In genomic region chr14:100333369-100333768, GRCm38 (mm10) we compare ENCODE assay signal across 23 mouse cellular contexts. TPM values are rescaled to one million over a fixed set of nuclear protein-coding genes. Genes with fewer than 3 reads are reported as not detected.
DNase-seq lines count a peak whose midpoint lies in the region; ATAC-seq and TF ChIP-seq lines count a peak whose summit lies in the region.
"Had no signal": no experiment of that assay in that cellular context is flagged by ENCODE, and none has a peak within 500 bp of the region (broad histone marks: within the 10 kb centered on the region; RNA-seq: fewer than 3 reads in every experiment).

No protein-coding gene starts in this region.

- intact Hi-C loops in gastrocnemius, postnatal 14 days (cut with DNase I; ENCODE audit: low total_unique reads), result no loop called here

- WGBS in embryonic facial prominence, embryonic 14.5 days, result 67% methylated on average over 2 of the region's 2 CpGs
- 83% methylated on average over 2 of the region's 2 CpGs for WGBS in embryonic facial prominence, embryonic 10.5 days
- WGBS in hindbrain, postnatal 0 days, result 51% methylated on average over 2 of the region's 2 CpGs
- WGBS in hindbrain, embryonic 16.5 days, result 86% methylated on average over 2 of the region's 2 CpGs

- no peak overlapping the region for H3K4me3 ChIP-seq in embryonic facial prominence, embryonic 14.5 days (ENCODE audit: low read depth, low read length)
- no peak overlapping the region for H3K4me3 ChIP-seq in embryonic facial prominence, embryonic 10.5 days
- no peak overlapping the region for H3K4me3 ChIP-seq in hindbrain, postnatal 0 days (ENCODE audit: low read length)
- H3K4me3 ChIP-seq in hindbrain, embryonic 16.5 days (ENCODE audit: low read length), result no peak overlapping the region
- H3K4me3 ChIP-seq: midbrain, embryonic 12.5 days; neural tube, embryonic 12.5 days had no signal

- H3K4me1 ChIP-seq in embryonic facial prominence, embryonic 14.5 days (ENCODE audit: control insufficient read depth, insufficient read depth, low read length), result no peaks in the 10 kb centered on the region
- no peaks in the 10 kb centered on the region for H3K4me1 ChIP-seq in embryonic facial prominence, embryonic 10.5 days
- H3K4me1 ChIP-seq in hindbrain, postnatal 0 days (ENCODE audit: insufficient read depth, low read length), result no peaks in the 10 kb centered on the region
- no peaks in the 10 kb centered on the region for H3K4me1 ChIP-seq in hindbrain, embryonic 16.5 days (ENCODE audit: control insufficient read depth, insufficient read depth, low read depth, low read length)
- H3K4me1 ChIP-seq: midbrain, embryonic 12.5 days; neural tube, embryonic 12.5 days had no signal

- H3K9ac ChIP-seq in embryonic facial prominence, embryonic 14.5 days (ENCODE audit: low read depth, low read length), result no peak overlapping the region
- no peak overlapping the region for H3K9ac ChIP-seq in hindbrain, postnatal 0 days (replicated peaks; ENCODE audit: low read length)
- H3K9ac ChIP-seq in hindbrain, embryonic 16.5 days (ENCODE audit: low read depth, low read length), result no peak overlapping the region
- H3K9ac ChIP-seq: midbrain, embryonic 12.5 days; neural tube, embryonic 12.5 days had no signal

- no peak for ATAC-seq in embryonic facial prominence, embryonic 14.5 days (ENCODE audit: low read depth)
- ATAC-seq in hindbrain, postnatal 0 days, result no peak
- no peak for ATAC-seq in hindbrain, embryonic 16.5 days
- ATAC-seq: activated CD4-positive, CD25-positive, alpha-beta regulatory T cell, adult 4 months; lung, postnatal 0 days had no signal

- DNase-seq in embryonic facial prominence, embryonic 14.5 days (ENCODE audit: low spot score), result peak; percentile 9
- no peak for DNase-seq in embryonic facial prominence, embryonic 10.5 days (ENCODE audit: low spot score)
- DNase-seq in hindbrain, postnatal 0 days (ENCODE audit: low spot score), result peak; percentile 31
- DNase-seq in gastrocnemius, postnatal 14 days, result peak; percentile 22
- peak; percentile 15 for DNase-seq in heart, postnatal 4 days
- DNase-seq in lung, postnatal 10 days, result no peak
- DNase-seq in spleen, adult 12 weeks (ENCODE audit: low spot score), result no peak
- DNase-seq: adrenal gland, postnatal 25 days; cerebellum, adult 9-10 months; kidney, adult 11 months; liver; right cerebral cortex, adult 18-20 months; spleen, adult 18-20 months; thymus, adult 18-20 months; thymus, postnatal 4 days had no signal

- no peaks in the 10 kb centered on the region for H3K27me3 ChIP-seq in embryonic facial prominence, embryonic 14.5 days (replicated peaks; ENCODE audit: control insufficient read depth, insufficient read depth, low read length)
- no peaks in the 10 kb centered on the region for H3K27me3 ChIP-seq in embryonic facial prominence, embryonic 10.5 days (replicated peaks; ENCODE audit: low read depth, poor library complexity, severe bottlenecking)
- H3K27me3 ChIP-seq in hindbrain, postnatal 0 days (ENCODE audit: insufficient read depth, low read length), result no peaks in the 10 kb centered on the region
- H3K27me3 ChIP-seq in hindbrain, embryonic 16.5 days (replicated peaks; ENCODE audit: control insufficient read depth, insufficient read depth, low read length), result no peaks in the 10 kb centered on the region
- H3K27me3 ChIP-seq: midbrain, embryonic 12.5 days; neural tube, embryonic 12.5 days had no signal

- H3K9me3 ChIP-seq in embryonic facial prominence, embryonic 14.5 days (ENCODE audit: control insufficient read depth, low read length), result no peaks in the 10 kb centered on the region
- H3K9me3 ChIP-seq in embryonic facial prominence, embryonic 10.5 days, result no peaks in the 10 kb centered on the region
- no peaks in the 10 kb centered on the region for H3K9me3 ChIP-seq in hindbrain, postnatal 0 days (ENCODE audit: low read length)
- H3K9me3 ChIP-seq in hindbrain, embryonic 16.5 days (ENCODE audit: control insufficient read depth, low read length), result no peaks in the 10 kb centered on the region
- H3K9me3 ChIP-seq: midbrain, embryonic 12.5 days; neural tube, embryonic 12.5 days had no signal

- H3K27ac ChIP-seq in embryonic facial prominence, embryonic 14.5 days (replicated peaks; ENCODE audit: low read depth, low read length), result no peak overlapping the region
- no peak overlapping the region for H3K27ac ChIP-seq in embryonic facial prominence, embryonic 10.5 days (replicated peaks)
- no peak overlapping the region for H3K27ac ChIP-seq in hindbrain, postnatal 0 days
- no peak overlapping the region for H3K27ac ChIP-seq in hindbrain, embryonic 16.5 days (ENCODE audit: low read depth, low read length)
- H3K27ac ChIP-seq: kidney, postnatal 0 days; midbrain, embryonic 12.5 days; neural tube, embryonic 12.5 days had no signal

- TF ChIP-seq CTCF in hindbrain, postnatal 0 days (IDR thresholded peaks at IDR 0.05; ENCODE audit: low read depth), result no peak

- H3K36me3 ChIP-seq in embryonic facial prominence, embryonic 14.5 days (ENCODE audit: control insufficient read depth, insufficient read depth, low read length), result no peaks in the 10 kb centered on the region
- no peaks in the 10 kb centered on the region for H3K36me3 ChIP-seq in embryonic facial prominence, embryonic 10.5 days (replicated peaks)
- no peaks in the 10 kb centered on the region for H3K36me3 ChIP-seq in hindbrain, postnatal 0 days (ENCODE audit: insufficient read depth, low read length)
- no peaks in the 10 kb centered on the region for H3K36me3 ChIP-seq in hindbrain, embryonic 16.5 days (ENCODE audit: control insufficient read depth, insufficient read depth, low read length)
- H3K36me3 ChIP-seq: G1E; midbrain, embryonic 12.5 days; neural tube, embryonic 12.5 days had no signal

- no peak overlapping the region for H3K4me2 ChIP-seq in embryonic facial prominence, embryonic 14.5 days (ENCODE audit: low read depth, low read length)
- no peak overlapping the region for H3K4me2 ChIP-seq in hindbrain, postnatal 0 days (ENCODE audit: low read depth, low read length)
- H3K4me2 ChIP-seq in hindbrain, embryonic 16.5 days (ENCODE audit: low read length), result no peak overlapping the region
- H3K4me2 ChIP-seq: midbrain, embryonic 12.5 days; neural tube, embryonic 12.5 days had no signal

RNA-seq across cellular contexts. Expression of gene Klf12, which starts 48.9 kb away (rescaled TPM):
- 16.4 and 17.7 TPM in 2 replicates for polyA plus RNA-seq in embryonic facial prominence, embryonic 14.5 days (2014; fragmentation: Nextera tagmentation; extraction: Ambion mirVana)
- polyA plus RNA-seq in embryonic facial prominence, embryonic 10.5 days (2016; fragmentation: Nextera tagmentation; extraction: Ambion mirVana), result 20.3 and 21.3 TPM in 2 replicates
- total RNA-seq in hindbrain, postnatal 0 days (2014; rRNA removed), result 43.2 TPM in 2 replicates
- 19.5 and 21.1 TPM in 2 replicates for polyA plus RNA-seq in hindbrain, postnatal 0 days (2015; fragmentation: Nextera tagmentation; extraction: Ambion mirVana)
- 39.9 and 49.8 TPM in 2 replicates for polyA plus RNA-seq in hindbrain, embryonic 16.5 days (2015; fragmentation: Nextera tagmentation; extraction: Ambion mirVana)
- total RNA-seq in gastrocnemius, postnatal 14 days (2021), result 10 to 100 TPM in 1 of 2 experiments, 1 to 10 TPM in 1; 9.6 to 10.2 TPM
- total RNA-seq in heart, postnatal 4 days (2021), result 10 to 100 TPM; 14.2 to 14.7 TPM
- total RNA-seq: granulocyte monocyte progenitor cell, adult 5-6 weeks had no signal
- polyA plus RNA-seq: G1E had no signal

Comparison
In these comparisons a context has a peak if more than half of its experiments do, and no peak if none do; other contexts are left out.
1. DNase-seq: peak in embryonic facial prominence, embryonic 14.5 days (single experiment), hindbrain, postnatal 0 days (single experiment), gastrocnemius, postnatal 14 days (single experiment) and heart, postnatal 4 days (single experiment); none in embryonic facial prominence, embryonic 10.5 days (single experiment), lung, postnatal 10 days (single experiment) and spleen, adult 12 weeks (single experiment).